In the genomic region with DNA sequence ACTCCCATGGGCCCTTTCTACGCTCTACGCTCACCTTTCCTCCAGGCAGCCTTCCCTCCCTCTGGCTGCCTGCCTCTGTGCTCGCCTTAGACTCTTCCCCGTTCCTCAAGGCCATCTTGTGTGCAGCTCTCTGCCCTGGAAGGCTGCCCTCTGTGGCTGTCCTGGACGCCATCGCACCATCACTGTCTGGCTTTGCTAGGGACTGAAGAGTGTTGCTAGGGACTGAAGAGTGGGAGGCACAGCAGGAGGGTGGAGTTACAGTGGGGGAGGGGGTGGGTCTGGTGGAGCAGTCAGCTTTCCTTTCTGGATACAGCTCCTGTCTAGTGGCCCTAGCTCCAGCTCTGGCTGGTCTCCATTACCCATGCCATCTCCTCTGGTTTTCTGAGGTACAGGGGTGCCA, we compare ENCODE assay signal across 22 mouse cellular contexts. TPM values are rescaled to one million over a fixed set of nuclear protein-coding genes. Genes with fewer than 3 reads are reported as not detected.
DNase-seq lines count a peak whose midpoint lies in the region; ATAC-seq lines count a peak whose summit lies in the region.
"Had no signal": no experiment of that assay in that cellular context is flagged by ENCODE, and none has a peak within 500 bp of the region (broad histone marks: within the 10 kb centered on the region; RNA-seq: fewer than 3 reads in every experiment).

No protein-coding gene starts in this region.

- no peak for ATAC-seq in hindbrain, embryonic 16.5 days
- ATAC-seq: lung, postnatal 0 days had no signal

- H3K9me3 ChIP-seq in hindbrain, embryonic 16.5 days (ENCODE audit: control insufficient read depth, low read length), result no peaks in the 10 kb centered on the region
- H3K9me3 ChIP-seq: embryonic facial prominence, embryonic 12.5 days; heart, embryonic 12.5 days had no signal

- no peaks in the 10 kb centered on the region for H3K4me1 ChIP-seq in hindbrain, embryonic 16.5 days (ENCODE audit: control insufficient read depth, insufficient read depth, low read depth, low read length)

- no peak overlapping the region for H3K4me3 ChIP-seq in hindbrain, embryonic 16.5 days (ENCODE audit: low read length)
- H3K4me3 ChIP-seq: embryonic facial prominence, embryonic 12.5 days; heart, embryonic 12.5 days; megakaryocyte, embryonic 14.5 days had no signal

- H3K27me3 ChIP-seq in hindbrain, embryonic 16.5 days (replicated peaks; ENCODE audit: control insufficient read depth, insufficient read depth, low read length), result no peaks in the 10 kb centered on the region
- H3K27me3 ChIP-seq: embryonic facial prominence, embryonic 12.5 days; heart, embryonic 12.5 days had no signal

- H3K27ac ChIP-seq in hindbrain, embryonic 16.5 days (ENCODE audit: low read depth, low read length), result no peak overlapping the region
- H3K27ac ChIP-seq: embryonic facial prominence, embryonic 12.5 days; liver, embryonic 14.5 days had no signal

- H3K9ac ChIP-seq in hindbrain, embryonic 16.5 days (ENCODE audit: low read depth, low read length), result no peak overlapping the region
- H3K9ac ChIP-seq: embryonic facial prominence, embryonic 12.5 days; heart, embryonic 12.5 days; liver, embryonic 14.5 days had no signal

- 45% methylated on average over 6 of the region's 6 CpGs for WGBS in hindbrain, embryonic 16.5 days

- H3K4me2 ChIP-seq in hindbrain, embryonic 16.5 days (ENCODE audit: low read length), result no peak overlapping the region
- H3K4me2 ChIP-seq: embryonic facial prominence, embryonic 12.5 days; heart, embryonic 12.5 days had no signal

- H3K36me3 ChIP-seq in hindbrain, embryonic 16.5 days (ENCODE audit: control insufficient read depth, insufficient read depth, low read length), result no peaks in the 10 kb centered on the region
- H3K36me3 ChIP-seq: embryonic facial prominence, embryonic 12.5 days; heart, embryonic 12.5 days had no signal

- peak; percentile 9 for DNase-seq in embryo, embryonic 10.5 days (ENCODE audit: low spot score)
- no peak for DNase-seq in embryo, embryonic 11 days
- peak; percentile 21 for DNase-seq in ovary, postnatal 36 days (ENCODE audit: low spot score)
- no peak for DNase-seq in ovary, postnatal 14 days (ENCODE audit: low spot score)
- peak; percentile 37 for DNase-seq in adrenal gland, postnatal 25 days
- no peak for DNase-seq in layer of hippocampus, postnatal 14 days (ENCODE audit: low spot score in 2 of 2)
- DNase-seq: B cell, adult 2 months; cerebellum, adult 8-10 months; gastrocnemius, postnatal 25 days; heart, postnatal 36 days; kidney, adult 9 months; spleen, adult 18-20 months; thymus, postnatal 4 days had no signal

RNA-seq across cellular contexts. Expression of a gene that starts 19.9 kb away (rescaled TPM):
- 2.3 and 4.5 TPM in 2 replicates for total RNA-seq in adrenal gland, postnatal 25 days (2021)
- under 1 TPM; 0.51 to 0.69 TPM for total RNA-seq in layer of hippocampus, postnatal 14 days (2021)
- 0.63 and 0.89 TPM in 2 replicates for polyA plus RNA-seq in hindbrain, embryonic 16.5 days (2015; fragmentation: Nextera tagmentation; extraction: Ambion mirVana)
- total RNA-seq: gastrocnemius, postnatal 25 days; heart, postnatal 36 days; layer of hippocampus, postnatal 10 days had no signal
- polyA plus RNA-seq: forebrain, embryonic 11.5 days; heart, embryonic 12.5 days; neural tube, embryonic 11.5 days had no signal

RNA-seq across cellular contexts. Expression of a gene that starts 20.3 kb away (rescaled TPM):
- 45.9 and 48.6 TPM in 2 replicates for total RNA-seq in adrenal gland, postnatal 25 days (2021)
- total RNA-seq in layer of hippocampus, postnatal 14 days (2021), result 1 to 10 TPM; 4.6 to 6.8 TPM
- 22.2 and 27.3 TPM in 2 replicates for polyA plus RNA-seq in hindbrain, embryonic 16.5 days (2015; fragmentation: Nextera tagmentation; extraction: Ambion mirVana)

RNA-seq across cellular contexts. Expression of a gene that starts 27.2 kb away (rescaled TPM):
- 12.5 and 15.9 TPM in 2 replicates for total RNA-seq in adrenal gland, postnatal 25 days (2021)
- total RNA-seq in layer of hippocampus, postnatal 14 days (2021), result 10 to 100 TPM; 22.0 to 23.4 TPM
- 18.8 and 20.0 TPM in 2 replicates for polyA plus RNA-seq in hindbrain, embryonic 16.5 days (2015; fragmentation: Nextera tagmentation; extraction: Ambion mirVana)

RNA-seq across cellular contexts. Expression of a gene that starts 49.9 kb away (rescaled TPM):
- total RNA-seq in adrenal gland, postnatal 25 days (2021), result 0.21 and 0.67 TPM in 2 replicates
- 10 to 100 TPM; 19.5 to 21.4 TPM for total RNA-seq in layer of hippocampus, postnatal 14 days (2021)
- polyA plus RNA-seq in hindbrain, embryonic 16.5 days (2015; fragmentation: Nextera tagmentation; extraction: Ambion mirVana), result 28.2 and 30.3 TPM in 2 replicates
- total RNA-seq: gastrocnemius, postnatal 25 days had no signal

Comparison
In these comparisons a context has a peak if more than half of its experiments do, and no peak if none do; other contexts are left out.
1. DNase-seq: peak in embryo, embryonic 10.5 days (single experiment), ovary, postnatal 36 days (single experiment) and adrenal gland, postnatal 25 days (single experiment); none in embryo, embryonic 11 days (single experiment), ovary, postnatal 14 days (single experiment) and layer of hippocampus, postnatal 14 days (0 of 2).